Mouse (Mus musculus): ENCODE data around the gene Gm4763.
A peak's percentile ranks its signal among the peaks of the same experiment; 100 is the strongest.
"Not testable (repeated sequence)": the region's sequence is repeated elsewhere in the genome, so short reads cannot be mapped to it uniquely, and the experiment has no call there.

The Gm4763 gene

DNA sequence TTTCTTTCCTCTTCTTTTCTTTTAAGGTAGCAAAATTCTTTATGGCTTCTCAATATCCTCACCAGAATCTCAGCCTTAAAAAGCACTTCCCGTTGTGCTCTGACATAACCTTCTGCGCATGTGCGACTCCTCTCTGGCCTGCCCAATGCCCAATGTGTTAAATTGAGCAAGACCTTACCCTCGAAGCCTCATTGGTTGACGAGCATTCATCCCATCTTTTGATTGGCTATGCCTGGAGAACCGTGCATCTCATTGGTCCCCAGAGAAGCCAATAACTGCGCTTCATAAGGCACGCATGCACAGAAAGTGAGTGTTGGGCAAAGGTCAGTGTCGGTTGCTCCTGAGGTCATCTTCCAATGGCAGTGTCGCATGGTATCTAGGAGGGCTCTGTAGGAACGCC lies at the start of gene Gm4763:
Gene Gm4763 (minus strand): TSS at position 101 of the 400 bp plus-strand sequence.
- not testable (repeated sequence) for H3K4me3 ChIP-seq (replicated peaks; ENCODE audit: low read length); H3K4me1 ChIP-seq (replicated peaks; ENCODE audit: low read depth, low read length); H3K36me3 ChIP-seq (ENCODE audit: insufficient read depth, low read length); H3K9me3 ChIP-seq (ENCODE audit: low read length); H3K27me3 ChIP-seq (ENCODE audit: insufficient read depth, low read length)

GRCm38 (mm10) chr7:24776145-24776544 lies 49.4 kb upstream of the Gm4763 start:
- H3K4me1 ChIP-seq (replicated peaks; ENCODE audit: low read depth, low read length) = peaks cover 13% of the 10 kb centered on the region
- H3K9me3 ChIP-seq (ENCODE audit: low read length) = peaks cover 5% of the 10 kb centered on the region; the same call in 1 of the 2 replicates
- TF ChIP-seq CTCF (conservative IDR thresholded peaks at IDR 0.05; ENCODE audit: low read length) (peak; percentile 60), NANOG (IDR thresholded peaks at IDR 0.05; ENCODE audit: borderline replicate concordance, low read length) (no peak), POU5F1 (IDR thresholded peaks at IDR 0.05; ENCODE audit: borderline replicate concordance, low read length) (no peak)

DNA sequence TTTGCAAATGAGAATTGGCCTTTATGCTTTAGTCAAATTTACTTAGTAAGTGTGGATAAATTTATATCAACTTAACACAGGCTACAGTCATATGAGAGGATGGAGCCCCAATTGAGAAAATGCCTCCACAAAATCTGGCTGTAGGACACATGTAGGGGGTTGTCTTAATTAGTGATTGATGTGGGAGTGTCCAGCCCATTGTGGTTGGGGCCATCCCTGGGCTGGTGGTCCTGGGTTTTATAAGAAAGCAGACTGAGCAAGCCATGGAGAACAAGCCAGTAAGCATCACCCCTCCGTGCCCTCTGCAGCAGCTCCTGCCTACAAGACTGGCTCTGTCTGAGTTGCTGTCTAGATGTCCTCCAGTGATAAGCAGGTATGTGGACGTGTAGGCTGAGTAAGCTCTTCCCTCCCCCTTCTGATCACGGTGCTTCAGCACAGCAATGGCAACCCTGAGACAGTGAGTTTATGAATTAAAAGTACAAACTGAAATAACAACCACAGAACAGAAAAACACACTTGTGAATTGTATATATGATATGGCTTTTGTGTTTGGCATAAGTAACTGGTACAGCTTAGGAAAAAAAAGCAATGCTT lies 47.3 kb upstream of the Gm4763 start:
- no peak overlapping the region for H3K4me3 ChIP-seq (replicated peaks; ENCODE audit: low read length)
- H3K9me3 ChIP-seq (ENCODE audit: low read length) = peaks cover 21% of the 10 kb centered on the region; the same call in 1 of the 2 replicates
- no peaks in the 10 kb centered on the region for H3K27me3 ChIP-seq (ENCODE audit: insufficient read depth, low read length)
- peaks cover 13% of the 10 kb centered on the region for H3K4me1 ChIP-seq (replicated peaks; ENCODE audit: low read depth, low read length)
- H3K36me3 ChIP-seq (ENCODE audit: insufficient read depth, low read length) = no peaks in the 10 kb centered on the region
- no peak for TF ChIP-seq POU5F1 (IDR thresholded peaks at IDR 0.05; ENCODE audit: borderline replicate concordance, low read length)
- no peak for TF ChIP-seq CTCF (conservative IDR thresholded peaks at IDR 0.05; ENCODE audit: low read length)
- TF ChIP-seq NANOG (IDR thresholded peaks at IDR 0.05; ENCODE audit: borderline replicate concordance, low read length) = no peak

More at GRCm38 (mm10) chr7:24776145-24776544, 49.4 kb upstream of the Gm4763 start:
- Histone ChIP-seq H3K4me3 (replicated peaks; ENCODE audit: low read length) (no peak overlapping the region), H3K36me3 (ENCODE audit: insufficient read depth, low read length) (no peaks in the 10 kb centered on the region), H3K27me3 (ENCODE audit: insufficient read depth, low read length) (no peaks in the 10 kb centered on the region)

- H3K4me3 ChIP-seq (replicated peaks; ENCODE audit: low read length) = no peak overlapping the region
- H3K4me1 ChIP-seq (replicated peaks; ENCODE audit: low read depth, low read length) = no peaks in the 10 kb centered on the region
- TF ChIP-seq NANOG (IDR thresholded peaks at IDR 0.05; ENCODE audit: borderline replicate concordance, low read length) (no peak), POU5F1 (IDR thresholded peaks at IDR 0.05; ENCODE audit: borderline replicate concordance, low read length) (no peak), CTCF (conservative IDR thresholded peaks at IDR 0.05; ENCODE audit: low read length) (no peak)
- no peaks in the 10 kb centered on the region for H3K36me3 ChIP-seq (ENCODE audit: insufficient read depth, low read length)
- peaks cover 24% of the 10 kb centered on the region; the same call in 1 of the 2 replicates for H3K9me3 ChIP-seq (ENCODE audit: low read length)
- H3K27me3 ChIP-seq (ENCODE audit: insufficient read depth, low read length) = no peaks in the 10 kb centered on the region; the same call in 1 of the 2 replicates
Observed at GRCm38 (mm10) chr7:24771361-24771760, 44.7 kb upstream of the Gm4763 start.

DNA sequence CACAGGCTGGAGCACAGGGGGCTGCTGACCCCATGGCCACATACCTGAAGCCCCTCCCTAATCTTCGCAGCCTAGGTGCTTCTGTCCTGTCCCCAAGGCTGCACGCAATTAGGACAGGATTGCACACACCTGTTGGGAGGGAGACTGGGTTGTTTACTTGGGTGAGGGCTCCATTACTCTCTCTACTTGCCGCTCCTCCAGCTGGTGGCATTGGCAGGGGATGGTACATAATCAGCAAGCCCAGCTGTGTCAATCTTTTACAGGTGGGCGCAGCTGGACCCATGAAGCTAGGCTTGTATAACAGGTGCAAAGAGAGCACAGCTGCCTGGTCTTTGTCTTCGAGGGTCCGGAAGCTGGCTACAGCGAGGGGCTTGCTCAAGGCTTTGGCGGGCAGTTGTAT lies 35.9 kb upstream of the Gm4763 start:
- H3K9me3 ChIP-seq (ENCODE audit: low read length) = no peaks in the 10 kb centered on the region
- no peaks in the 10 kb centered on the region for H3K36me3 ChIP-seq (ENCODE audit: insufficient read depth, low read length)
- H3K4me3 ChIP-seq (replicated peaks; ENCODE audit: low read length) = no peak overlapping the region
- TF ChIP-seq POU5F1 (IDR thresholded peaks at IDR 0.05; ENCODE audit: borderline replicate concordance, low read length) (no peak), CTCF (conservative IDR thresholded peaks at IDR 0.05; ENCODE audit: low read length) (no peak), NANOG (IDR thresholded peaks at IDR 0.05; ENCODE audit: borderline replicate concordance, low read length) (no peak)
- peaks cover 9% of the 10 kb centered on the region for H3K4me1 ChIP-seq (replicated peaks; ENCODE audit: low read depth, low read length)
- peaks cover 16% of the 10 kb centered on the region for H3K27me3 ChIP-seq (ENCODE audit: insufficient read depth, low read length)

DNA sequence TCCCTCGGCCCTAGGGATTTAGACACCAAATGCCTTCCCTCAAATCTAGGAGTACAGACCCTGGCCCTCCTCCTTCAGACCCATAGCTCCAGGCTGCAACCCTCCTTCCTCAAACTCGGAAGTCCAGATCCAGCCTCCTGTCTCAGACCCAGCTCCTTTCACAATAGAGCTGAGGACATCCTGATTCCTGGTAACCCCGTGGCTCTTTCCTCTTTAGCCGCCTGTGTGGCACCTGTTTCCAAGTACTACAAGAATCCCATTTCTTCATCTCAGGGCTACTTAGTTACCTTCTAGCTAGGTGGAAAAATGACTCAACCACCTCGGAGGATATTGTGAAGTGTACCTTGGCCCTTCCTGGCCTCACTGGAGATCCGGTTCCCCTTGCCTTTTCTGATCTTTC lies 34.5 kb upstream of the Gm4763 start:
- Histone ChIP-seq H3K27me3 (ENCODE audit: insufficient read depth, low read length) (peaks cover 16% of the 10 kb centered on the region), H3K4me1 (replicated peaks; ENCODE audit: low read depth, low read length) (peaks cover 9% of the 10 kb centered on the region), H3K36me3 (ENCODE audit: insufficient read depth, low read length) (no peaks in the 10 kb centered on the region), H3K4me3 (replicated peaks; ENCODE audit: low read length) (no peak overlapping the region), H3K9me3 (ENCODE audit: low read length) (no peaks in the 10 kb centered on the region)
- TF ChIP-seq NANOG (IDR thresholded peaks at IDR 0.05; ENCODE audit: borderline replicate concordance, low read length) (no peak), POU5F1 (IDR thresholded peaks at IDR 0.05; ENCODE audit: borderline replicate concordance, low read length) (no peak), CTCF (conservative IDR thresholded peaks at IDR 0.05; ENCODE audit: low read length) (no peak)

GRCm38 (mm10) chr7:24760211-24760610 lies 33.5 kb upstream of the Gm4763 start, which contains the start of gene Cd177:
Gene Cd177 (minus strand): TSS chr7:24760311.
- TF ChIP-seq POU5F1 (IDR thresholded peaks at IDR 0.05; ENCODE audit: borderline replicate concordance, low read length) = no peak
- TF ChIP-seq CTCF (conservative IDR thresholded peaks at IDR 0.05; ENCODE audit: low read length) = no peak
- no peak for TF ChIP-seq NANOG (IDR thresholded peaks at IDR 0.05; ENCODE audit: borderline replicate concordance, low read length)

DNA sequence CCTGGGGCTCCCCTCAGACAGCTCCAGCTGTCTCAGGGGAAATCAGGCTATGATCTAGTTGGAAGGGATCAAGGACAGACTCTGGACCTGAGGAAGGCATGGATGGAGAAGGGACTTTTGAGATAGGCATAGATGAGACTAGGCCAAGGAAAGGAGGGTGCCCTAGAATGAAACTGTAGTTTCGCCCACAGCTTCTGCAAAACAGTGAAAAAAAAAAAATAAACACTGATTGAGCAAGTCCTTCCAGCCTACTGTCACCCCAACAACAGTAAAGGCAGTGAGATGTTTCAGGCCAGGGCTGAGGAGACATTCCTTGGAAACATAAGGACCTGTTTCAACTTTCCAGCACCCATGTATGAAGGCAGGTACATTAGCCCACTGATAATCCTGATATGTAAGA lies 31.8 kb upstream of the Gm4763 start:
- H3K9me3 ChIP-seq (ENCODE audit: low read length) = no peaks in the 10 kb centered on the region
- no peaks in the 10 kb centered on the region for H3K36me3 ChIP-seq (ENCODE audit: insufficient read depth, low read length)
- TF ChIP-seq CTCF (conservative IDR thresholded peaks at IDR 0.05; ENCODE audit: low read length) (no peak), NANOG (IDR thresholded peaks at IDR 0.05; ENCODE audit: borderline replicate concordance, low read length) (no peak), POU5F1 (IDR thresholded peaks at IDR 0.05; ENCODE audit: borderline replicate concordance, low read length) (no peak)
- H3K4me3 ChIP-seq (replicated peaks; ENCODE audit: low read length) = no peak overlapping the region
- H3K4me1 ChIP-seq (replicated peaks; ENCODE audit: low read depth, low read length) = peaks cover 9% of the 10 kb centered on the region
- H3K27me3 ChIP-seq (ENCODE audit: insufficient read depth, low read length) = peaks cover 12% of the 10 kb centered on the region

More at GRCm38 (mm10) chr7:24760211-24760610, 33.5 kb upstream of the Gm4763 start, which contains the start of gene Cd177:
- Histone ChIP-seq H3K9me3 (ENCODE audit: low read length) (no peaks in the 10 kb centered on the region), H3K27me3 (ENCODE audit: insufficient read depth, low read length) (peaks cover 9% of the 10 kb centered on the region), H3K4me1 (replicated peaks; ENCODE audit: low read depth, low read length) (peaks cover 9% of the 10 kb centered on the region), H3K36me3 (ENCODE audit: insufficient read depth, low read length) (no peaks in the 10 kb centered on the region), H3K4me3 (replicated peaks; ENCODE audit: low read length) (no peak within 1 kb of the TSS)

DNA sequence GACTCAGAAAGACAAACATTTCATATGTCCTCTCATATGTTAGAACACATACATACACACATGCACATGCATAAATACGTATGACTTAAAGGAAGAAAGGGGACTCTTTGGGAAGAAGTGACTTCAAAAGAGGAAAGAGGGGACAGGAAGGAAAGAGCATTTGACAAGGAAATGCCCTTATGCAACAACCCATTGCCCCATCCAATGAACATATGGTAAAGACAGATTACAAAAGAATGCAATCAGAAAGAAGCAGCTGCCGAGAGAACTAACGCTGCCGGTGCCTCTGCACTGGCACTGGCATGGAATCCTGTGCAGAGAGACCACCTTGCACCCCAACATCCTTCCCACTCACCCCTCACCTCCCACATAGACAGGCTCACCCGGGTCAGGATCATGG lies 26.8 kb upstream of the Gm4763 start:
- TF ChIP-seq POU5F1 (IDR thresholded peaks at IDR 0.05; ENCODE audit: borderline replicate concordance, low read length) (no peak), NANOG (IDR thresholded peaks at IDR 0.05; ENCODE audit: borderline replicate concordance, low read length) (no peak), CTCF (conservative IDR thresholded peaks at IDR 0.05; ENCODE audit: low read length) (no peak)
- Histone ChIP-seq H3K27me3 (ENCODE audit: insufficient read depth, low read length) (peaks cover 15% of the 10 kb centered on the region), H3K4me3 (replicated peaks; ENCODE audit: low read length) (no peak overlapping the region), H3K4me1 (replicated peaks; ENCODE audit: low read depth, low read length) (no peaks in the 10 kb centered on the region), H3K36me3 (ENCODE audit: insufficient read depth, low read length) (no peaks in the 10 kb centered on the region), H3K9me3 (ENCODE audit: low read length) (no peaks in the 10 kb centered on the region)

Measured in E14TG2a.4 (cell line).